Mouse (Mus musculus): ENCODE measurements around the gene Mindy1.

Gene Mindy1

DNA sequence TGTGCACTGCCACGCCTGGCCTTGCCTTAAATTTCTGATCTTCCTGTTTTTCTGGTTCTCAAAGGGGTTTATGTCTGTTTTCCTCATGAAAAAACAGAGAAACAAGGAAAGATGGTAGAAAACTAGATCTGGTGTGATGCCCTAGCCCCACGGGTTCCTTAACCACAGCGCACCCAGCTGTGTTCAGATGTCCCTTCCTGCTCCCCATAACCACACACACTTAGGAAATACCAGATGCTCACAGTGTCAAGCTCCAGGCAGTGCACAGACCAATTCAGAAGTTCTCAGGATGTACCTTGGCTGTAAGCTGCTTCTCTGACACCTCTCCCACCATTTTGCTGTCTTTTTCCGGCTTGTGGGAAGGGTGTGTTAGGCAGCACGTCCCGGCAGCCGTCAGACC is 13.2 kb downstream of the Mindy1 start:
- in situ Hi-C loops (cut with MseI, MboI): no loop called here

DNA sequence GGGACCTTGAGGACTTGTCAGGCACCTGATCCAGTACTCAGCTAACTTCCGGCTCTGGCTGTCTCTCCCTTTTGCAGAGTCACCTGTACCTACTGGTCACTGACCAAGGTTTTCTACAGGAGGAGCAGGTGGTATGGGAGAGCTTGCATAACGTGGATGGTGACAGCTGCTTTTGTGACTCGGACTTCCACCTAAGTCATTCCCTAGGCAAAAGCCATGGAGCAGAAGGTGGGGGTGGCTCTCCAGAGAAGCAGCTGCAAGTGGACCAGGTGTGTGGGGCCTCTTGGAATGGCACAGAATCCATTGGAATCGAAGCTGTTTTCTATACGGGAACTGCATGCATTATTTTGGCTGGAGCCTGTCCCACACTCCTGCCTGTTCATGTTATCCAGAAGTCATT is 13.6 kb downstream of the Mindy1 start:
- in situ Hi-C loops (cut with MseI, MboI): no loop called here

- in situ Hi-C loops (cut with MseI, MboI): no loop called here
Measured at GRCm38 (mm10) chr3:95295321-95296102, 14.4 kb downstream of the Mindy1 start.

DNA sequence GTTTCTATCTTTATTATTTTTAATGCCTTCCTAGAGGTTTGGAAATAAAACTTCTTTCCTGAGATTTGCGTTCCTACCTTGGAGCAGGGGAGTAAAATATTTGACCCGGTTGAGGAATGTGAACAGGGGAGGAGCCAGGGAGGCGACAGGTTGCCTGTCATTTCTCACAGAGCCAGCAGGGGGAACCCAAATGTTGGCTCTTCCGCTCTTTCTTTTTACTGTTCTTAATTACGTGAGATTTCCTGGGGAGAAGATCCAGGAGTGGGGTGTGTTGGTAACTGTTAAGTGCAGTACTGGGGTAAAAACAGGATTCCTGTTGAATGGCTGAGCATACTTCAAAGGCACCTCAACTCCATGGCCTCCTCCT is 14.9 kb downstream of the Mindy1 start:
- in situ Hi-C loops (cut with MseI, MboI): no loop called here

GRCm38 (mm10) chr3:95298018-95298417 is 16.9 kb downstream of the Mindy1 start:
- in situ Hi-C loops (cut with MseI, MboI): no loop called here

- in situ Hi-C loops (cut with MseI, MboI): no loop called here
Measured at GRCm38 (mm10) chr3:95301204-95301796, 20.2 kb downstream of the Mindy1 start.

DNA sequence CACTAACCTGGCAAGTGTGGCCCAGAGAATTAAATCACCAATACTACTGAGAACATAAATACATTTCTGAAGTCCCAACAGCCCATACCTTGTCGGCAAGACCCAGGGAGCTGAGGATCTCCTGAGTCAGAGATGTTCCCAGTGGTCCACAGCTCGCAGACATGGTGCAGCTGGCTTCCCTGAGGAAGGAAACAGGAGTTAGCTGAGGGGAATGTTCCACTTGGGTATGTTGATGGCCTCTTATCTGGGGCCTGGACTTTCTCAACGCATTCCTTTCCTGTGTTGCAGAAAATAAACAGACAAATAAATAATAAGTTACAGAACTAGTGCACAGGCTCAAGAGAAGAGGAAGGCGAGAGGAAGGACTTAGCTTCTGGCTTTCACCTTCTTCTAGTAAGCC is 25.1 kb downstream of the Mindy1 start:
- in situ Hi-C loops (cut with MseI, MboI): no loop called here

- in situ Hi-C loops (cut with MseI, MboI): no loop called here
Measured at GRCm38 (mm10) chr3:95307100-95307499, 26.0 kb downstream of the Mindy1 start, which contains the start of gene Anxa9. TSS of gene Anxa9 (minus strand) at chr3:95307176.

GRCm38 (mm10) chr3:95310496-95310895 is 29.4 kb downstream of the Mindy1 start:
- in situ Hi-C loops (cut with MseI, MboI): loop anchor here in 1 of 2 experiments (5.0 kb wide), 1 partner anchor 82 kb away; no protein-coding TSS in a partner anchor

GRCm38 (mm10) chr3:95310968-95311882 is 30.1 kb downstream of the Mindy1 start:
- in situ Hi-C loops (cut with MseI, MboI): loop anchor here in 1 of 2 experiments (5.0 kb wide), 1 partner anchor 81 kb away; no protein-coding TSS in a partner anchor

DNA sequence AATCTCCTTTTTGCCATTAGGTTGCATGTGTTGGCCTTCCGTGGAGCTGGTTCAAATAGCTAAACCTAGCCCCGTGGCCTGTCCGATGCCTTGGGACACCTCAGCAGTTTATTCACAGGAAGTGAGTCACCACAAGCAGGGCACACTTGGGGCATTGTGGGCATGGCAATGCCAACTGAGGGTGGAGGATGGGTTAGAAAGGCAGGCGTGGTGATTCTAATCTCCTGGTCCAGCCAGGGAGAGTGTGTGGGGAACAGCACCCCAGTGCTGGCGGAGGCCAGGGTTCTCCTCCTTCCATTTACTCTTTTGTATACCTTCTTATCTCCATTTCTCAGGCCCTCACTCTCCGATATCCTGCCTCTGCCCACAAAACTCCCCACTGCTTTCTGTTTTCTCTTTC is 31.5 kb downstream of the Mindy1 start:
- in situ Hi-C loops (cut with MseI, MboI): loop anchor here in 1 of 2 experiments (5.0 kb wide), 1 partner anchor 80 kb away; no protein-coding TSS in a partner anchor

DNA sequence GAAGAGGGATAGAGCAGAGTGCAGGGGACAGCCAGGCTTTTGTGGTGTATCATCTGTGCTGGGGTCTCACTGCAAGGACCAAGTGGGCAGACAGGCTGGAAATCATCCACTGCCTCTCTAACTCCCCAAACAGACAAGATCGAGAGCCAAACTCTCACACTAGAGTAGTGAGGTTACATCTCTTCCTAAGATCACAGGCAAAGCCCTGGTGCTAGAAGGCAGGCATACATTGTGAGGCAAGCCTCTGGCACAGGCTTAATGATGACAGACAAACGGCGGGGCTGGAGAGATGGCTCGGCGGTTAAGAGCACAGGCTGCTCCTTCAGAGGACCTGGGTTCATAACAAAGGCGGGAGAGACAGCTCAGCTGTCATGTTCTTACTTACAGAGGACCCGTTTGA is 32.3 kb downstream of the Mindy1 start:
- in situ Hi-C loops (cut with MseI, MboI): loop anchor here in 1 of 2 experiments (5.0 kb wide), 1 partner anchor 79 kb away; no protein-coding TSS in a partner anchor

GRCm38 (mm10) chr3:95314075-95314474 is 32.9 kb downstream of the Mindy1 start:
- in situ Hi-C loops (cut with MseI, MboI): loop anchor here in 1 of 2 experiments (5.0 kb wide), 1 partner anchor 78 kb away; no protein-coding TSS in a partner anchor

- in situ Hi-C loops (cut with MseI, MboI): loop anchor here in 1 of 2 experiments (5.0 kb wide), 1 partner anchor 78 kb away; no protein-coding TSS in a partner anchor
Measured at GRCm38 (mm10) chr3:95314486-95315093, 33.4 kb downstream of the Mindy1 start, which contains the start of gene Cers2. TSS of gene Cers2 (plus strand) at chr3:95314791.

DNA sequence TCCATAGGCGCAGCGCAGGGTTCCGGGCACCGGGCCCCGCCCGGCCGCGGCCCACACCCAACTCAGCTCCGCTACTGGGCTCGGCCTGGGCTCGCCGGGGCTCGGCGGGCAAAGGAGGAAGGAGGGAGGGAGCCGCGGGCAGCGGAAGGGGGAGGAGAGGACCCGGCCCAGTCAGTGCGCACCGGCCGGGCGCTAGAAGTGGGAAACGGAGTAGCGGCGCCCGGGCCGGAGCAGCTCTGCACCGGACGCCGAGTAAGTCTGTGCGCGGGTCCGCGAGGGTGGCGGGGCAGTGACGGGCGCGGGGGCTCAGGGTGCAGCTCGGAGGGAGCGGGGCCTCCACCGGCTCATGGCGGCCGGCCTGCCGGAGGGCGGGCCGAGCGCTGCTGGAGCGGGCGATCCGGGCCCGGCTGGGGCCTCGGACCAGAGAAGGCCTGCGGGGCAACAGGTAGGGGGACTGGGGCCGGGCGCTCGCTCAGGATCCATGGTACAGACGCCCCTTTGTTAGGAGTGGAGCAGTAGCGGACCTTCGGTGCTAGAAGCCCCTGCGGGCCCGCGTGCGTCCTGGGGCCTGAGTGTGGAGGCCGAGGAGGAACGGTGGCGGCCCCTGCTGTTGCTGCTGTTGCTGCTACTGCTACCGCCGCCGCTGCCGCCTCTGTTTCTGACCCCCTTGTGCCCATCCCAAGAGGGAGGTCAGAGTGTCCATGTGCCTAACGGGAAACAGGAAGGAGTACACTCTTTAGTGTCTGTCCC is 34.1 kb downstream of the Mindy1 start:
- in situ Hi-C loops (cut with MseI, MboI): no loop called here

DNA sequence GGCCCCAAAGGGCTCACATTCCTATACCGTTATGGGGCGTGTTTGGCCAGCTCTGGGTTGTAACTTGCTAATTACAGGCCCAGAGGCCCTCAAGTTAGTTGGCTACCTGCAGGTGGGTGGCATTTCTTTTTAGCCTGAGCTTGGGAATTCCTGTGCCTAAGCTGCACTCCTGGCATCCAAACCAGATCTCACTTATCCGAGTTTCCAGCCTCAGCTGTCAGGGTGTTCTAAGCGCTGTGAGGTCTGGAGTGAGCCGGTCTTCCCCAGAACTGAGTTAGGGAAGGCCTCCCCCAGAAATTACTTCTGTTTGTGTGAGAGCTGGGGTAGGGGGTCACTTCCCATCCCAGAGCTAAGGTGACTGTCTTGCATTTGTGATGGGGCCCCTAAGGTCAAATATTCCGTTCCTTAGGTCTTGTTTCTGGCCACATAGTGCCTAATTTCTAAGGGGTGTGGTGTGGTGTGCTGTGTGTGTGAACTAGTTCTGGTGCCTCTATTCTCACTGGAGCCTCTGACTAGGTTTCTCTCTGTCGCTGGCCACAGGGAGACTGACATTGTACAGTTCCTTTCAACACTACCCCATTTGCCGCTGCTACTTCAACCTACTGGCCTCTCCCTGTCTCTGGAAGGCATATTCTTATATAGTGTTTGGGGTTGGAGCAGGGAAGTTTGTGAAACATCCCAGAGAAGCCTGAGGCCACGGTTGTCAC is 34.9 kb downstream of the Mindy1 start:
- in situ Hi-C loops (cut with MseI, MboI): no loop called here

DNA sequence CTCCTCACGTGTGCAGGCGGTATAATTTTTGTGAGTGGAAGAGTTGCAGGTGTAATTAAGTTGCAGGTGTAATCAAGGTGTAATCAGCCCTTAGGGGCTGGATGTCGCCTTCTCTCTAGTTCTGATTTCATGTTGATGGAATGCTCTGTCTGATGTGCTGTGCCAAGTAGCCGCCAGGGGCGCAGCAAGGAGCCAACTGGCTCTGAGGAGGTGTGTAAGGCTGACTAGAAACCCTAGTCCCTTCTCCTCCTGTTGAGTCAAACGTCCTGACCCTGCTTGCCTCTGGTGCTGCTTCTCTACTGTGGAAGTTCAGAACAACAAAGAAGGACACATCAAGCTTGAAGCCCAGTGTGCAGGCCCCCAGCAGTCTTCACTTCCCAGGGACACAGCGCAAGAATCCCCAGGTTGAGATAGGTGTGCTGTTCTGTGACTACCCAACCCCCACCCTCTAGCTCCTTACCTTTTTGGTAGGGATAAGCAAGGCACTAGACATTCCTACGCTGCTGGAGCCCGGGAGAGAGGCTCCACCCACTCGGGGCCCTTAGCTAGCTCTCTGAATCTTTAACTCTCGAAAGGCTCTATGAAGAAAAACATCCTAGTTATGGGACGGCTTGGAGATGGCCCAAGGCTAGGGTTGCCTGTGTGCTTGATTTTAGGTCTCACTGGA is 36.4 kb downstream of the Mindy1 start:
- in situ Hi-C loops (cut with MseI, MboI): no loop called here

GRCm38 (mm10) chr3:95318548-95318947 is 37.4 kb downstream of the Mindy1 start:
- in situ Hi-C loops (cut with MseI, MboI): no loop called here

GRCm38 (mm10) chr3:95319110-95319509 is 38.0 kb downstream of the Mindy1 start:
- in situ Hi-C loops (cut with MseI, MboI): no loop called here

Measured in mouse trophoblast stem cell (cell line).